Mouse (Mus musculus) ovary, postnatal 14 days (tissue): ENCODE data around the gene Crispld2.

Experiments
- DNase-seq: peaks from one replicate; pipeline ENCODE4 v3.0.0; 2022; ENCODE audit warnings: low spot score

Gene Crispld2

DNA sequence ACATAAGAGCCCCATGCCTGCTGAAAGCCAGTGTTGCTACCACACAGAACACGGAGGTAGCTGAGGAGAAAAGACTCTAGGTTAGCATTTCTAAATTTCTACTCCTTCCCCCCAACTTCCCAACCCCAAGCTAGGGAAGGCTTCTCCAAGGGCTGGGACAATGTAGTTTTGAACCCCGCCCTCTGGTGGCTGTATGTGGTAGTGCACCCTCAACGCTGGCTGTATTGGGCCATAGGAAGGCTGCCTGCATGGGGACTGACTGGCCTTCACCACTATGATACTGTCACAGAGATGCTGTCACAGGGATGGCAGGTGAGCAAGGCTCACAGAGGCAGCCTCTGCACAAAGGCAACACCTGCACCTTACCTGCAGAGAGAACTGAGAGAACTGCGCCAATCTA is 79.4 kb downstream of the Crispld2 start:
- DNase-seq: peak; percentile 85

DNA sequence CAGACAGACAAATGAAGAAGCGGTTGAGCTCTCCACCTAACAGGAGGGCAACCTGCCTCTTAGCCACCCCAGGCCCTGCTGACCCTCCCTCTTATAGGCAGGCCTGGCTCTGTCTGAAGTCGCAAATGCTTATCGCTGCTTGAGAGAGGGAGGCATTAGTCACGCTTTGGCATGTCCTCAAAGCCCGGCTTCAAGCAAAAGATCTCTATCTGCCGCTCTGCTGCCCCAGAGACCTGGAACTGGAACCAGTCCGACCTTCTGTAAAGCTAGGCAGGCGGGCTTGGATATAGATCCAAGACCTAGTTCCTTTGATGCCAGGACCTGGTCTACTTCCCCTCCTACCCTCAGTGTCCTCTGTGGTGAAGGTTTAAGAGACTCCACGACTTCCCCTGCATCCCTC is 80.0 kb downstream of the Crispld2 start:
- peak; percentile 38 for DNase-seq

GRCm38 (mm10) chr8:120072827-120073226 is 80.6 kb downstream of the Crispld2 start:
- DNase-seq: no peak

DNA sequence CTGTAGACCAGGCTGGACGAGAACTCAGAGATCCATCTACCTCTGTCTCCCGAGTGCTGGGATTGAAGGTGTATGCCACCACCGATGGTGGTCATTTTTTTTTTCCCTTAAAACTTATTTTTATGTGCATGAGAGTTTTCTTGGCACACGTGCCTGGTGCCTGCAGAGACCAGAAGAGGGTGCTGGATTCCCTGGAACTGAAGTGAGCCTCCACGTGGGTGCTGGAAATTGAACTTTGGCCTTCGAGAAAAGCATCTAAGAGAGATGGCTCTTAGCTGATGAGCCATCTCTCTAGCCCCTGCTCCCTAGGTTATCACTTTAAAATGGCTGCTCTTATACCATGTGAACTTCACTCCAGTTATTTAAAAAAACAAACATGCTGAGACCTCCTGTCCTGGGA is 82.3 kb downstream of the Crispld2 start:
- DNase-seq: no peak

DNA sequence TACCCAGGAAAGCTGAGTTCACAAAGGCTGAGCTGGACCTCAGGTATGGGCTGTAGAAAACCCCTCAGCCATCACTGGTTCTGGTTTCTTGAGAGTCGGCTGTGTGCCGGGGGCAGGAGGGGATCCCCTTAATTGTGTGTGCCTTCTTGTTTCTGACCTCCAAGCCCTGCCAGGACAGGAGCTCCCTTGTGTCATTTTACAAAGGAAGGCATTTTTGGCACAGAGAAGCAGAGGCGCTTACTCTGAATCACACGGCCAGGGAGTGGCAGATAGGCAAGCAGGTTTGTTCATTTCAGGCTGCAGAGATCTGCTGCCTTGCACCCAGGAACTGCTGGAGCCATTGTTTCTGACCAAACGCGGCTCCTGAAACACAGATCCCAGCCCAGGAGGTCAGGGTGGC is 83.1 kb downstream of the Crispld2 start:
- DNase-seq: no peak

- DNase-seq: peak; percentile 71
These were observed 85.8 kb downstream of the Crispld2 start for GRCm38 (mm10) chr8:120078080-120078479.

GRCm38 (mm10) chr8:120079361-120079760 is 87.1 kb downstream of the Crispld2 start:
- no peak for DNase-seq

DNA sequence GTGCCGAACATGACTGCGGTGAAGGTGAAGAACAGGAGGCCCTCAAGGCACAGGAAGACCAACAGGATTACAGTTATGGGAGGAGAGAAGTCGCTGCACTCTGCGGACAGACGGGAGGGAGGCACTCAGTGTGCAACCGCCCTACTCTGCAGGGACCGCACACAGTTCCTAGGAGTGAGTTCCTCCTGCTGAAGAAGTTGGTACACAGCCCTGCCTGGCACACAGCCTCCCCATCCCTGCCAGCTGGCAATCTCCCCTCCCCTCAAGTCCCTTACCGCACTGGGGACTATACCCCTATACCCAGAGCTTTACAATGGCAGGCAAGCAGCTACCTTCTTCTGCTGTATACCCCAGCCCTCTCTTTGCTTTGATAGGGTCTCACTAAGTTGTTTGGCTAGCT is 91.0 kb downstream of the Crispld2 start:
- DNase-seq: no peak

DNA sequence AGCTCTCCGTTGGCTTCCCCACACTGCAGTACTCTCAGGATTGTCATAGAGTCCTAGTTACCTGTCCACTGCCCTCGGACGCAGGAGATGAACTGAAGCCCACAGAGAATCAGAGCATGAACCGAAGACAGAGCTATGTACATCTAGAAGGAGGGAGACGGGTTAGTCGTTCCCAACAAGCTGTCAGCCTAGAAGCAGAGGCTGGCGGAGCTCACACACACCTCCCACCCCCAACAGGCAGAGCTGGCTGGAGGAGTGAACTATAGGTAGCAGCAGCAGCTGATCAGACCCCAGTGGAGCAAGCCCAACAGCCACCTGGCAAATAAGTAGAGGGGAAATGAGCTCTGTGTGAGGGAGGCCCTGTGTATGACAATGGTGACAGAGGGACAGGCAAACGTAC is 92.5 kb downstream of the Crispld2 start:
- no peak for DNase-seq

- no peak for DNase-seq
These were observed 97.3 kb downstream of the Crispld2 start for GRCm38 (mm10) chr8:120089511-120089910.

DNA sequence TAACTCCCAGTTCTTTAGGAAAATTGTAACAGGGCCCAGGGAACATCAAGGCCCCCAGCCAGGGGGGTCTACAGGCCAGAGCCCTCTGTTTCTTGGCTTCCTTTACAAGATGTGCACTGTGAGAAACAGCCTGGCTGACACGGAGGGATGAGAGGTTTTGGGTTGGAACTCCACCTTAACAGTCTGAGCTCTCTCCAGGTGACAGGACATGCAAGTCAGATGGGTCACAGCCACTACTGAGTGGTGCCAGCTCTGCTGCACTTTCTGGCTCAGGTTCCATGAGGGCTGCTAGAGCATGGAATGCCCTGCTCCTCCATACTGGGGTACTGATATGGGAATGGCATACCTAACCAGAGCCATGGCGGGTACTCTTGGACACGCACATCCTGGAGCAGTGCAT is 98.8 kb downstream of the Crispld2 start:
- no peak for DNase-seq

DNA sequence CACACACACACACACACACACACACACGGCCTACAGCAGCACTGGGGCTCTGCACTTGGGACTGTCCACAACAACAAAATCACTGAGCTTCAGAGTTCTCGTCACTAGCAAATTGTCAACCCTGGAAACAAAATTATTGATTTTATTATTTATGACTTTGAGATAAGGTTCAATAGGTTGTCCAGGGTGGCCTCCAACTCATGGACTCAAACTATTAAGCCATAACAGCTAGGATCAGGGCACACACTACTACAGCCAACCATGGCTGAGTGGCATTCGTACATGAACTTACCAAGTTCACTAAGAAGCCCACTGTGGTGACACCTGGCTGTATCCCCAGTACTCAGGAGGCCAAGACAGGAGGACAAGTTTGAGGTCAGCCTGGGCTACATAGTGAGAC is 100.9 kb downstream of the Crispld2 start:
- no peak for DNase-seq

- no peak for DNase-seq
These were observed 102.6 kb downstream of the Crispld2 start for GRCm38 (mm10) chr8:120094801-120095200.

- DNase-seq: no peak
These were observed 104.2 kb downstream of the Crispld2 start for GRCm38 (mm10) chr8:120096486-120096885.

- DNase-seq: no peak
These were observed 108.3 kb downstream of the Crispld2 start for GRCm38 (mm10) chr8:120100388-120101067.

GRCm38 (mm10) chr8:120101068-120101972 is 109.1 kb downstream of the Crispld2 start, which contains the start of gene Zdhhc7:
TSS of gene Zdhhc7 (minus strand) at chr8:120101482.
- DNase-seq: peak; percentile 68
